Mouse (Mus musculus) liver, embryonic 14.5 days (tissue): Measurements from ENCODE around the gene Ppil1. TPM values are rescaled to one million over a fixed set of nuclear protein-coding genes. Genes with fewer than 3 reads are reported as not detected.

Experiments
- ATAC-seq: fragments of 200-750 bp; cut with Nextera tagmentation; 2 replicates; pipeline ENCODE4 v1.8.0; 2017; ENCODE audit warnings: moderate number of reproducible peaks, mild to moderate bottlenecking, moderate library complexity; ENCODE audit not compliant: insufficient read depth
- DNase-seq, 3 experiments: peaks; one replicate each; pipeline ENCODE4 v3.0.0-alpha.2; 2012 to 2013; ENCODE audit warnings: low read depth in 3 of 3, low spot score in 3 of 3
- H3K27ac ChIP-seq: fragments of 300-500 bp; sonication (generic); 2 replicates; pipeline ENCODE4 v1.5.1; 2014; ENCODE audit warnings: moderate library complexity, mild to moderate bottlenecking, control low read depth, inconsistent platforms
- H3K27me3 ChIP-seq: fragments of 300-500 bp; sonication (generic); 2 replicates; pipeline ENCODE4 v1.6.1; 2014; ENCODE audit warnings: mild to moderate bottlenecking, low read length, moderate library complexity; ENCODE audit not compliant: control insufficient read depth, insufficient read depth
- H3K36me3 ChIP-seq: fragments of 300-500 bp; sonication (generic); replicated peaks from 2 replicates; pipeline ENCODE4 v1.6.1; 2014; ENCODE audit warnings: low read depth; ENCODE audit not compliant: control insufficient read depth, insufficient read depth
- H3K4me1 ChIP-seq, 2 experiments: fragments of 200-500 bp in 1 of 2; fragments of 300-500 bp in 1 of 2; sonication (generic) in 1 of 2; replicated peaks; 2 replicates each; pipeline ENCODE4 v1.6.1; 2012 to 2014; ENCODE audit warnings: antibody characterized with exemption in 1 of 2, inconsistent platforms in 1 of 2, low read length in 1 of 2; ENCODE audit not compliant: control insufficient read depth in 2 of 2, insufficient read depth in 2 of 2
- H3K4me2 ChIP-seq: fragments of 300-500 bp; sonication (generic); 2 replicates; pipeline ENCODE4 v1.6.1; 2014; ENCODE audit warnings: low read depth, mild to moderate bottlenecking, control low read depth, moderate library complexity
- H3K4me3 ChIP-seq, 2 experiments: fragments of 200-500 bp in 1 of 2; fragments of 300-500 bp in 1 of 2; sonication (generic) in 1 of 2; 2 replicates each; pipeline ENCODE4 v1.5.1; 2012 to 2014; ENCODE audit warnings: low read depth in 2 of 2, low read length in 2 of 2, mild to moderate bottlenecking in 2 of 2, control low read depth in 1 of 2, inconsistent platforms in 1 of 2, moderate library complexity in 1 of 2; ENCODE audit not compliant: insufficient read depth in 1 of 2
- H3K9ac ChIP-seq: fragments of 300-500 bp; sonication (generic); replicated peaks from 2 replicates; pipeline ENCODE4 v1.6.1; 2014; ENCODE audit warnings: mild to moderate bottlenecking, control low read depth, moderate library complexity
- H3K9me3 ChIP-seq: fragments of 300-500 bp; sonication (generic); 2 replicates; pipeline ENCODE4 v1.6.1; 2016; ENCODE audit warnings: low read length, mixed read lengths; ENCODE audit not compliant: control insufficient read depth
- CTCF ChIP-seq: IDR thresholded peaks from 2 replicates; pipeline ENCODE4 v1.5.1; 2016; ENCODE audit warnings: antibody characterized with exemption, low read depth, control low read depth
- EP300 ChIP-seq: IDR thresholded peaks from 2 replicates; pipeline ENCODE4 v1.6.1; 2016; ENCODE audit warnings: antibody characterized with exemption, low read depth
- WGBS: fragments of 180-500 bp; shearing (Covaris S2); extraction: QIAGEN DNeasy Blood & Tissue Kit; methylation state at CpG from one replicate; pipeline ENCODE4 v1.1.7; 2014; ENCODE audit not compliant: insufficient replicate concordance; 5-methylcytosine and 5-hydroxymethylcytosine counted together
- polyA plus RNA-seq, 2 experiments: library from polyadenylated mRNA; depleted of rRNA in 1 of 2; stranded (reverse) in 1 of 2; unstranded in 1 of 2; fragments of >200 nt; fragmentation: Nextera tagmentation in 1 of 2; extraction: Ambion mirVana in 1 of 2; gene quantifications; 2 replicates each; pipeline versions ENCODE4 v1.2.1 to v1.2.3; 2012 to 2014

Gene Ppil1
- polyA plus RNA-seq, 2 experiments, result 46.2 to 84.7 TPM

GRCm38 (mm10) chr17:29218017-29218416 lies 46.0 kb downstream of the Ppil1 start:
- ATAC-seq (no peak), DNase-seq (no peak)
- H3K9me3 ChIP-seq, result no peaks in the 10 kb centered on the region
- H3K4me3 ChIP-seq, result no peak overlapping the region
- 0 out of 2 replicates have a peak, but pooled peaks cover 2% of the 10 kb centered on the region for H3K27me3 ChIP-seq
- WGBS, result 59% methylated on average over 5 of the region's 5 CpGs
- H3K27ac ChIP-seq, result no peak overlapping the region
- TF ChIP-seq CTCF, result no peak
- TF ChIP-seq EP300, result no peak
- H3K4me1 ChIP-seq, result 0 out of 4 replicates have a peak, but pooled peaks cover 0 to 2% of the 10 kb centered on the region in 2 experiments
- no peak overlapping the region for H3K9ac ChIP-seq
- no peaks in the 10 kb centered on the region for H3K36me3 ChIP-seq
- H3K4me2 ChIP-seq, result no peak overlapping the region

- Histone ChIP-seq H3K27me3 (0 out of 2 replicates have a peak, but pooled peaks cover 2% of the 10 kb centered on the region), H3K36me3 (no peaks in the 10 kb centered on the region), H3K9ac (no peak overlapping the region), H3K4me1 (0 out of 4 replicates have a peak, but pooled peaks cover 0 to 2% of the 10 kb centered on the region in 2 experiments), H3K9me3 (no peaks in the 10 kb centered on the region), H3K27ac (no peak overlapping the region), H3K4me2 (no peak overlapping the region), H3K4me3 (no peak overlapping the region)
- ATAC-seq (no peak), DNase-seq (no peak)
- WGBS, result 45% methylated on average over 7 of the region's 7 CpGs
- no peak for TF ChIP-seq CTCF
- no peak for TF ChIP-seq EP300
Measured at GRCm38 (mm10) chr17:29216078-29216477, 47.9 kb downstream of the Ppil1 start.

- H3K9me3 ChIP-seq, result no peaks in the 10 kb centered on the region
- H3K4me3 ChIP-seq, result no peak overlapping the region
- no peak overlapping the region for H3K4me2 ChIP-seq
- ATAC-seq (no peak), DNase-seq (no peak)
- no peak overlapping the region for H3K9ac ChIP-seq
- 0 out of 4 replicates have a peak, but pooled peaks cover 0 to 2% of the 10 kb centered on the region in 2 experiments for H3K4me1 ChIP-seq
- no peak overlapping the region for H3K27ac ChIP-seq
- 53% methylated on average over 10 of the region's 10 CpGs for WGBS
- TF ChIP-seq CTCF (no peak), EP300 (no peak)
- 0 out of 2 replicates have a peak, but pooled peaks cover 2% of the 10 kb centered on the region for H3K27me3 ChIP-seq
- no peaks in the 10 kb centered on the region for H3K36me3 ChIP-seq
Measured at GRCm38 (mm10) chr17:29214655-29215054, 49.3 kb downstream of the Ppil1 start.

DNA sequence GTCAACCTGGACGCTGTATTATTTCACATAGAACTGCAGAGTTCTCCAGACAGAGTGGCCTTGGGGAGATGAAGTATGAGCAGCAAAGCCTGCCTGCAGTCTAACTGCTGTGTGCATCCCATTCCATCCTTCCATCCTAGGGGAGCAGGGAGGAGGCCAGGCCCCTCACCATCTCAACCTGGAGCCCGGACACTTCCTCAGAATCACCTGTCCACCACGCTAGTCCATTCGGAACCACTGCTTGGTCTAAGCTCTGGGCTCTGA lies 49.9 kb downstream of the Ppil1 start:
- Histone ChIP-seq H3K27me3 (0 out of 2 replicates have a peak, but pooled peaks cover 2% of the 10 kb centered on the region), H3K4me1 (0 out of 4 replicates have a peak, but pooled peaks cover 0 to 2% of the 10 kb centered on the region in 2 experiments), H3K4me3 (no peak overlapping the region), H3K4me2 (no peak overlapping the region), H3K27ac (no peak overlapping the region), H3K36me3 (no peaks in the 10 kb centered on the region), H3K9me3 (no peaks in the 10 kb centered on the region), H3K9ac (no peak overlapping the region)
- no peak for DNase-seq
- 59% methylated on average over 4 of the region's 4 CpGs for whole genome bisulfite sequencing
- no peak for ATAC-seq
- TF ChIP-seq CTCF, result no peak
- no peak for TF ChIP-seq EP300

DNA sequence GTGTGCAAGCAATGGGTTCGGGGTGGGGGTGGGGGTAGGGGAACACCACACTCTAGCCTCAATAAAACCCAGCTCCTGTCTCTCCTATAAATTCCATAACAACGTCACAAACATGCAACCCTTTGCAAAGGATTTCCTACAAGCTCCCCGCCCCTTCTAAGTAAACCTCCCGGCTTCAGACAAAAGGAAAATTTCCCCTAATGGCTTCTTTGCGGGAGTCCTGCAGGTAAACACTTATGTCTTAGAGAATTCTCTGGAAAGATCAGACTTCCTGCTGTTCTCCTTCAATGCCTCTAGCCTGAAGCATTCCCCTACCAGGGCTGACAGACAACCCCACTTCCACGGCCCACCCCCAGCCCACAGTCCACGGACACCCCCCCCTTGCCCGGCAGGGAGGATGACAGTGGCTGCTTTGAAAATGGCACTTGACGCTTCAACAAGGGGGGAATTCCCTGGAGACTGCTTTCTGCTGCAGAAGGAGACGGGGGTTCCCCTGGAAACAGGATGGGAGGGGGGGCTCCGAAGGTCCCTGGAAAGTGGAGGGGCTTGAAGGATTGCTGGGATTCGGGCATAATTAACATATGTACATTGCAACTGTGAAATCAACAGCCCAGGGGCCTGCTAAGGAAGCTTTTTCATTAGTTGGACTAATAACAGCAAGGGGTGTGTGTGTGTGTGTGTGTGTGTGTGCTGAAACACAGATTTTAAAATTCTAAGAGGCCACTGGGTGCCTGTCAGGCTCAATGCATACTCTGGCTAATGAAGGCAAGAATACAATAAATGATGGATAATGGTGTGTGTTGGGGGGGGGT lies 50.4 kb downstream of the Ppil1 start:
- ATAC-seq (no peak), DNase-seq (no peak)
- no peak overlapping the region for H3K4me2 ChIP-seq
- TF ChIP-seq CTCF (no peak), EP300 (no peak)
- no peak overlapping the region for H3K27ac ChIP-seq
- WGBS, result 29% methylated on average over 12 of the region's 12 CpGs
- 0 out of 4 replicates have a peak, but pooled peaks cover 0 to 2% of the 10 kb centered on the region in 2 experiments for H3K4me1 ChIP-seq
- H3K36me3 ChIP-seq, result no peaks in the 10 kb centered on the region
- H3K27me3 ChIP-seq, result 0 out of 2 replicates have a peak, but pooled peaks cover 2% of the 10 kb centered on the region
- no peaks in the 10 kb centered on the region for H3K9me3 ChIP-seq
- H3K9ac ChIP-seq, result no peak overlapping the region
- no peak overlapping the region for H3K4me3 ChIP-seq
